Mouse (Mus musculus): ENCODE data around the gene Pigw. TPM values are rescaled to one million over a fixed set of nuclear protein-coding genes. Genes with fewer than 3 reads are reported as not detected.
A peak's percentile ranks its signal among the peaks of the same experiment; 100 is the strongest.
"Not testable (repeated sequence)": the region's sequence is repeated elsewhere in the genome, so short reads cannot be mapped to it uniquely, and the experiment has no call there.

The Pigw gene
- polyA plus RNA-seq, 1 experiment from 2014 or later = 3.4 TPM

- 91% methylated on average over 2 of the region's 2 CpGs for WGBS
- no peak overlapping the region for H3K4me3 ChIP-seq
- H3K4me1 ChIP-seq = no peaks in the 10 kb centered on the region
- no peak for ATAC-seq (replicated peaks)
- H3K9ac ChIP-seq (replicated peaks) = no peak overlapping the region
- H3K27me3 ChIP-seq = no peaks in the 10 kb centered on the region
- no peak overlapping the region for H3K27ac ChIP-seq (replicated peaks)
- H3K4me2 ChIP-seq (replicated peaks) = no peak overlapping the region
- H3K36me3 ChIP-seq = peaks cover 60% of the 10 kb centered on the region
- no peaks in the 10 kb centered on the region for H3K9me3 ChIP-seq
Observed at GRCm38 (mm10) chr11:84839330-84839729, 40.8 kb downstream of the Pigw start.

- Histone ChIP-seq H3K4me3 (peak overlapping the region; percentile 50; the same call in 1 of the 2 replicates), H3K4me2 (replicated peaks) (peak overlapping the region; percentile 92), H3K36me3 (peaks cover 34% of the 10 kb centered on the region), H3K4me1 (peaks cover 14% of the 10 kb centered on the region)
- H3K9ac ChIP-seq (replicated peaks); H3K27me3 ChIP-seq; H3K9me3 ChIP-seq; H3K27ac ChIP-seq (replicated peaks): not testable (repeated sequence)
- ATAC-seq (replicated peaks) = peak; percentile 7; the same call in 1 of the 2 replicates
- WGBS = 79% methylated on average over 11 of the region's 11 CpGs
Observed at GRCm38 (mm10) chr11:84829495-84829894, 50.6 kb downstream of the Pigw start.

DNA sequence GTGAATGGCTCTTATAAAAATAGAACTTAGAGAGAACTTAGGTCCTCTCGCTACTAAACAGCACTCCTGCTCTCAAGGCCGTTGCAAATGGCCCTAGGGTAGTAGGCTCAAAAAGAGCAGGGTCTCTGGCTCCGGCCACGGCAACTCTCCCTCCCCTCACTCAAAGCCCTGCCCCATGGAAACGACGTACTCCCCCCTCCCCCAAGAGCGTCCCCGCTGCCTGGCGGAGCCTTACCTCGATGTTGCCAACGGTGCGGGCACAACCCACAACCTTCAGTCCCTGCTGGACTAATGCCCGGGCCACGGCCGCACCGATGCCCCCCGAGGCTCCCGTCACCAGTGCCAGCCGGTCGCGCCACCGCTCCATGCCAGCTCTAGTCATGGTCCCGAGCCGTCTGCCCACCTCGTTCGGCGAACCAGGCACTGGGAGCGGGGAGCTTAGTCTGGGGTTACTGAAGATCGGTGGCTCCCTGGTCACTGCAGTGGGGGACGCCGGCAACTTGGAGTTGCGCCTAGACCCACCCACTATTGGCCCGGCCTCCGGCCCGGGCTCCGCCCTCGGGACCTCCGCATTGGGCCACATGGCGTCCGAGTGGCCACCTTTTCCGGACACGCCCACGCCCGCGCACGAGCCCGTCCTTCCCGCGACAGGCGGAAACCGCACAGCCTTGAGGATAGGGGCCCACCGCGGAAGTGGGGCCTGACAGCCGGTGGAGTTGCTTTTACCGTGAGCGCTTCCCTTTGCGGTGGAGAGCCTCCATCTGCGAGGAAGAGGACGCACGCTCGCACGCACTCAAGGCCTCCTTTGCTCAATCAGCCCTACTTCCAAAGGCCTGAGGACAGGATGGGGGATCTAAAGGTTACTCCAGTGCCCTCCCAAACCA lies 51.3 kb downstream of the Pigw start, which contains the start of gene Dhrs11:
Gene Dhrs11 (minus strand): TSS at position 479 of the 884 bp plus-strand sequence.
- Histone ChIP-seq H3K4me3 (peak within 1 kb of the TSS; percentile 50), H3K36me3 (peaks cover 27% of the 10 kb centered on the region), H3K4me1 (peaks cover 14% of the 10 kb centered on the region), H3K27me3 (no peaks in the 10 kb centered on the region), H3K9me3 (no peaks in the 10 kb centered on the region), H3K4me2 (replicated peaks) (peak within 1 kb of the TSS; percentile 92), H3K9ac (replicated peaks) (peak within 1 kb of the TSS; percentile 55), H3K27ac (replicated peaks) (peak within 1 kb of the TSS; percentile 56)
- ATAC-seq (replicated peaks) = peak; percentile 87
- WGBS = under 1% methylated on average over 62 of the region's 62 CpGs

DNA sequence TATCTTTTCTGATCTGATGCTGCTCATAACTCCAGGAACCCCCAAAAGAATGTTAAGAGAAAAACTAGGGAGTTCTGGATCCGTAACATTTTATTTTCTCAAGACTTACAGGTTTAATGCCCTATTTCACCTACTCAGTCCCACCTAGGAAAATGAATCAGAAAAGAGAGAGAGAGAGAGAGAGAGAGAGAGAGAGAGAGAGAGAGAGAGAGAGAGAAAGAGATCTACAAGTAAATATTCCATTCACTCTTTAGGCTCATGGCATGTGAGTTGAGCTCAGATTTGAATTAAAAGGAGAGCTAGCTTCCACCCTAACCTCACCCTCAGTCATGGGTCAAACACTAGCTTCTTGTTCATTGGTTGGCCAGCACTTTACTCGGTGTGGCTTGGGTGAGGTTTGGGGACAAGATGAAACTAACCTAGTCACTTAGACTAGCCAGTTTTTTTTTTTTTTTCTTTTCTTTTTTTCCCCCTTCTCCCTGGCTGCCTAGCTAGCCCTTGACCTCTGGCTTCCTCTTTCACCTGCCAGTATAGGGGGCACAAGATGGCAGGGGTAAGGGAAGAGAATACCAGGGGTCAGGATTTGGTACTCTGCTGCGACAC lies 52.1 kb downstream of the Pigw start:
- H3K9ac ChIP-seq (replicated peaks) = peak overlapping the region; percentile 55; the same call in 1 of the 2 replicates
- no peaks in the 10 kb centered on the region for H3K9me3 ChIP-seq
- H3K36me3 ChIP-seq = peaks cover 22% of the 10 kb centered on the region
- no peak overlapping the region for H3K27ac ChIP-seq (replicated peaks)
- peak overlapping the region; percentile 92 for H3K4me2 ChIP-seq (replicated peaks)
- H3K27me3 ChIP-seq = no peaks in the 10 kb centered on the region
- ATAC-seq (replicated peaks) = no peak
- H3K4me3 ChIP-seq = peak overlapping the region; percentile 50
- WGBS = 44% methylated on average over 3 of the region's 3 CpGs
- H3K4me1 ChIP-seq = peaks cover 14% of the 10 kb centered on the region

DNA sequence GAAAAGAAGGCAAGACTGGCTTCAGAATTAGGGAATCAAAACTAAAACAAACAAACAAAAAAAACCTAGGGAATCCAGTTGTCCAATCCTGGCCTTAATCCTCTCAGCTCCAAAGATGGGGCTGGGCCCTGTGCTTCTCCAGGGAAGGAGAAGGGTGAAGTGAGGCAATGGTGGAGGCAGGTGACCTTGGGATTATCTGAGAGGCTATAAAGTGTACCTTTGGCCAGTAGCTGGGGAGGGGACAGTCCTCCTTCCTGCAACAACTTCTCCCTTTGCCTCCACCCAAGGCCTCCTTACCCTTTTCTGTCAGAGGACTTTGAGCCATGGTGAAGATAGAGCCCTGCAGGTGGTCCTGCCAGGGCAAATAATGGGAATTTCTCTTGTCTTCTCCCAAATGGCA lies 52.6 kb downstream of the Pigw start:
- Histone ChIP-seq H3K9ac (replicated peaks) (no peak overlapping the region), H3K27ac (replicated peaks) (no peak overlapping the region), H3K9me3 (no peaks in the 10 kb centered on the region), H3K4me3 (no peak overlapping the region), H3K27me3 (no peaks in the 10 kb centered on the region), H3K36me3 (peaks cover 17% of the 10 kb centered on the region), H3K4me2 (replicated peaks) (no peak overlapping the region), H3K4me1 (peaks cover 14% of the 10 kb centered on the region)
- no peak for ATAC-seq (replicated peaks)

Small RNA genes within 50 kb of the gene (microRNA-seq; reads per million reads assigned to microRNA genes)
- gene Gm23564 = not detected

Other genes with a start within 250 kb of the Pigw start
- 12.3 and 14.3 TPM in 2 replicates for gene Mrm1, start 60.8 kb downstream of the Pigw start, polyA plus RNA-seq (2015; fragmentation: Nextera tagmentation; extraction: Ambion mirVana)
- 4.4 and 4.7 TPM in 2 replicates for gene Dhrs11, start 51.3 kb downstream of the Pigw start, polyA plus RNA-seq (2015; fragmentation: Nextera tagmentation; extraction: Ambion mirVana)
- 72.0 and 73.8 TPM in 2 replicates for gene Ggnbp2, start 9.5 kb downstream of the Pigw start, polyA plus RNA-seq (2015; fragmentation: Nextera tagmentation; extraction: Ambion mirVana)
- gene Myo19, start 137 bp downstream of the Pigw start, polyA plus RNA-seq (2015; fragmentation: Nextera tagmentation; extraction: Ambion mirVana) = 4.7 and 6.9 TPM in 2 replicates
- gene Znhit3, start 36.1 kb upstream of the Pigw start, polyA plus RNA-seq (2015; fragmentation: Nextera tagmentation; extraction: Ambion mirVana) = 61.7 and 67.8 TPM in 2 replicates
- gene Car4, start 77.5 kb upstream of the Pigw start, polyA plus RNA-seq (2015; fragmentation: Nextera tagmentation; extraction: Ambion mirVana) = 1.9 and 2.7 TPM in 2 replicates